Mouse (Mus musculus) brain, embryonic 14.5 days (tissue): ENCODE measurements around the gene Gm19684.

Source experiments
- CTCF ChIP-seq: fragments of 200-500 bp; IDR thresholded peaks from 2 replicates; pipeline ENCODE4 v1.5.1; 2012; ENCODE audit warnings: inconsistent platforms, mild to moderate bottlenecking, moderate library complexity, borderline replicate concordance; ENCODE audit not compliant: insufficient read depth, insufficient read length; ENCODE audit errors: extremely low read depth
- POLR2A ChIP-seq: fragments of 200-500 bp; IDR thresholded peaks from 2 replicates; pipeline ENCODE4 v1.6.1; 2012; ENCODE audit warnings: mild to moderate bottlenecking, inconsistent platforms, borderline replicate concordance; ENCODE audit not compliant: poor library complexity, insufficient read depth, insufficient read length, severe bottlenecking; ENCODE audit errors: extremely low read depth

DNA sequence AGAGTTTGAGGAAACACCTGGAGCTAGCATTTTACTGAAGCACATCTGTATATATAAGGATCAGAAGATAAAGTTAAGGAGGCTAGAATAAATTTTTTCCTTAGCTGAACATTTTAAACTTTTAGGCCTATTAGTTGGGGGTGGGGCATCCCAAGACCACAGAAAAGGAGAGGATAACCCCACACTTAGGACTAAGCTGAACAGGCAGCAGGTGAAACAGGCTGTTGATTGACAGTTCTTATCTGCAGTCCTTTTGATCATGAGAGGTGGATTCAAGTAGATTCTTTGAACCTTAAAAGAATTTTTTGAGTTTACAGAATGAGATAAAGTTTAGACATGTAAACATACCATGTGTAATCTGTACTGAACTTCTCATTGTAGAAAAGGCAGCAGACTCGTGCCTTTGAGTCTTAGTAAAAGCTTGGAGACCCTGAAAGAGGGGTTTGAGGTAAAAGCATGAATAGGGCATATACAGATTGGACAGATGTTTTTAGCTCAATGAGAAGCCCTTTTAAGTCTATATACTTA, 48.9 kb downstream of the Gm19684 start:
- TF ChIP-seq POLR2A (no peak), CTCF (no peak)
